Mouse (Mus musculus): Measurements from ENCODE around the gene Elovl6. TPM values are rescaled to one million over a fixed set of nuclear protein-coding genes. Genes with fewer than 3 reads are reported as not detected.

The Elovl6 gene
- polyA plus RNA-seq, 1 experiment from 2014 or later = 28.3 TPM

DNA sequence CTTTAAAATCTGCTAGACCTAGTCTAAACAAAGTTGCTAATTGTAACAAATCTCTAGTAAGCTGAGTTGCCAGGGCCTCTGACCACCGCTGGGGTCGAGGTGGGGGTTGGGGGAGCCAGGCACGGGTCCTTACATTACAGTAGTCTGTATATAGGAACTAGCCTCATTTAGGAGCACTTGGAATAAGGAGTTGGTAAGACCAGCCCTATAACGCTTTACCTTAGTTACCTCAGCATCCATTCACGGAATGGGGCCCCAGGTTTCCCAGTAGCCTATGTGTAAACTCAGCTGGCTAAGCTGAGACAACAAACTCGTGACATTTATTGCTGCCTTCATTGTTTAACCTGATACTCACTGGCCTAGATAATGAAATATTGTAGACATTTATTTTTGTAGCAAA, 3.3 kb downstream of the Elovl6 start:
- 37% methylated on average over 6 of the region's 6 CpGs for WGBS
- no peak for DNase-seq (ENCODE audit: low spot score)

DNA sequence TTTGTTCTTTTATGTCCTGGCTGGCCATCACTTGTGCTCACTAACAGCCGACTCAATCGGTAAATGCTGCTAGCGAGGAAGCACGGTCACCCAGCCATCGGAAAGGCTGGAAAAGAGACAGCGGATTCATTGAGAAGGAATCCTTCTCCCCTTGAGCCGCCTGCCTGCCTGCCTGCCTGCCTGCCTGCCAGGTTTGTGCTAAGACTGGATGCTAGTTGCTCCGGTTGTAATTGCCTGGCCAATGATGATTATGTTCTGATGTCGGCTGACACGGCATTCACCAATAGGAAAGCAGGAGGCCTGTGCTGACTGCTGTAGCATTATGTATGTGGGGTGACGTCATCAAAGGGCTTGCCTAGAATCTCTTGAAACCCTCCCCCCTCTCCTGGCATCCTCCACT, 4.0 kb downstream of the Elovl6 start:
- H3K27me3 ChIP-seq (replicated peaks; ENCODE audit: control insufficient read depth, insufficient read depth, low read length) = no peaks in the 10 kb centered on the region
- WGBS = 5% methylated on average over 11 of the region's 11 CpGs
- peaks cover 22% of the 10 kb centered on the region for H3K4me1 ChIP-seq (replicated peaks; ENCODE audit: control insufficient read depth, insufficient read depth, low read length)
- H3K9ac ChIP-seq (ENCODE audit: low read depth, low read length) = peak overlapping the region; percentile 56
- ATAC-seq (replicated peaks; ENCODE audit: low FRiP score) (peak; percentile 87), DNase-seq (ENCODE audit: low spot score) (peak; percentile 74)
- no peaks in the 10 kb centered on the region; the same call in 1 of the 2 replicates for H3K36me3 ChIP-seq (ENCODE audit: control insufficient read depth, insufficient read depth, low read length)
- H3K4me3 ChIP-seq (ENCODE audit: low read depth, low read length) = peak overlapping the region; percentile 37
- peak overlapping the region; percentile 85 for H3K4me2 ChIP-seq
- H3K27ac ChIP-seq (ENCODE audit: low read depth, low read length) = peak overlapping the region; percentile 63
- H3K9me3 ChIP-seq (ENCODE audit: control insufficient read depth, low read length) = no peaks in the 10 kb centered on the region

More for the DNA sequence above, 3.3 kb downstream of the Elovl6 start:
- no peaks in the 10 kb centered on the region for H3K27me3 ChIP-seq (replicated peaks; ENCODE audit: control insufficient read depth, insufficient read depth, low read length)
- peak overlapping the region; percentile 37; the same call in 1 of the 2 replicates for H3K4me3 ChIP-seq (ENCODE audit: low read depth, low read length)
- no peaks in the 10 kb centered on the region; the same call in 1 of the 2 replicates for H3K36me3 ChIP-seq (ENCODE audit: control insufficient read depth, insufficient read depth, low read length)
- no peaks in the 10 kb centered on the region for H3K9me3 ChIP-seq (ENCODE audit: control insufficient read depth, low read length)
- H3K4me1 ChIP-seq (replicated peaks; ENCODE audit: control insufficient read depth, insufficient read depth, low read length) = peaks cover 22% of the 10 kb centered on the region
- H3K9ac ChIP-seq (ENCODE audit: low read depth, low read length) = no peak overlapping the region
- H3K27ac ChIP-seq (ENCODE audit: low read depth, low read length) = peak overlapping the region; percentile 63; the same call in 1 of the 2 replicates
- peak overlapping the region; percentile 85 for H3K4me2 ChIP-seq
- no peak for ATAC-seq (replicated peaks; ENCODE audit: low FRiP score)

DNA sequence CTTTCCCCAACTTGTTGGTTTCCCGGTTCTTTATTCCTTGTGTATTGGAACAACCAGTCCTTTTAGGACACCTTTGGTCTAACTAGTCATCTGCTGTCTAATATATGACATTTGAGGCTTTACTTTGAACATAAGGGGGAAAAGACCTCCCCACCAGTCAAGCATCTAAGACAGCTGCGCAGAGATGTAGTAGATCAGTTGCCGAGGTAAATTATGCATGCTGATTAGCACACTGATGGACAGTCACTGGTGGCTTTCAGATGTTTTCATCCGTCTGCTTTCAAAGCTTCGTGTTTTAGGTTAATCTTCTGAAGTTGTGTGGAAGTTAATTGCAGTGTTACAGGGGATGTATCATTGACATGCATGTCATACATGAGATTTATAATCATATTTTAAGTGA, 5.8 kb downstream of the Elovl6 start:
- DNase-seq (ENCODE audit: low spot score) = no peak
- Histone ChIP-seq H3K9ac (ENCODE audit: low read depth, low read length) (no peak overlapping the region), H3K4me2 (no peak overlapping the region), H3K27ac (ENCODE audit: low read depth, low read length) (no peak overlapping the region), H3K27me3 (replicated peaks; ENCODE audit: control insufficient read depth, insufficient read depth, low read length) (no peaks in the 10 kb centered on the region), H3K4me3 (ENCODE audit: low read depth, low read length) (no peak overlapping the region), H3K9me3 (ENCODE audit: control insufficient read depth, low read length) (no peaks in the 10 kb centered on the region), H3K4me1 (replicated peaks; ENCODE audit: control insufficient read depth, insufficient read depth, low read length) (peaks cover 18% of the 10 kb centered on the region), H3K36me3 (ENCODE audit: control insufficient read depth, insufficient read depth, low read length) (peaks cover 4% of the 10 kb centered on the region)
- no peak for ATAC-seq (replicated peaks; ENCODE audit: low FRiP score)
- 86% methylated on average over 5 of the region's 5 CpGs for WGBS

DNA sequence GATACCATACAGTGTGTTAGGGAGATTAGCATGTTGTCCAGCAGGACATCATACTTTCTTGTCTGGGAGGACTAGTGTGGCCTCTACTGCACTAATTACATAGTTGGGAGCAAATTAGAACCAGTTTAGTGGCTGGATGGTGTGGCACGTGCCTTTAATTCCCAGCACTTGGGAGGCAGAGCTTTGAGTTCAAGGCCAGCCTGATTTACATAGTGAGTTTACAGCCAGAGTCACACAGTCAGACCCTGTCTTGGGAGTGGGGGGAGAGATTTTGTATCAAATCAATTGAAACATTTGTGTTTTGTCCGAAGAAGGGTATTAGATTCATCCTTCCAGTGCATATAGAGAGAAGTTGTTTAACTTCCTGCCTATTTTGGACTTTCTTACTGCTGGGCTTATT, 8.7 kb downstream of the Elovl6 start:
- Histone ChIP-seq H3K36me3 (ENCODE audit: control insufficient read depth, insufficient read depth, low read length) (peaks cover 8% of the 10 kb centered on the region), H3K4me1 (replicated peaks; ENCODE audit: control insufficient read depth, insufficient read depth, low read length) (peaks cover 6% of the 10 kb centered on the region), H3K9me3 (ENCODE audit: control insufficient read depth, low read length) (no peaks in the 10 kb centered on the region; the same call in 1 of the 2 replicates), H3K27ac (ENCODE audit: low read depth, low read length) (no peak overlapping the region), H3K9ac (ENCODE audit: low read depth, low read length) (no peak overlapping the region), H3K4me3 (ENCODE audit: low read depth, low read length) (no peak overlapping the region), H3K4me2 (no peak overlapping the region), H3K27me3 (replicated peaks; ENCODE audit: control insufficient read depth, insufficient read depth, low read length) (no peaks in the 10 kb centered on the region)
- DNase-seq (ENCODE audit: low spot score) (no peak), ATAC-seq (replicated peaks; ENCODE audit: low FRiP score) (no peak)
- 92% methylated on average over 2 of the region's 2 CpGs for WGBS

DNA sequence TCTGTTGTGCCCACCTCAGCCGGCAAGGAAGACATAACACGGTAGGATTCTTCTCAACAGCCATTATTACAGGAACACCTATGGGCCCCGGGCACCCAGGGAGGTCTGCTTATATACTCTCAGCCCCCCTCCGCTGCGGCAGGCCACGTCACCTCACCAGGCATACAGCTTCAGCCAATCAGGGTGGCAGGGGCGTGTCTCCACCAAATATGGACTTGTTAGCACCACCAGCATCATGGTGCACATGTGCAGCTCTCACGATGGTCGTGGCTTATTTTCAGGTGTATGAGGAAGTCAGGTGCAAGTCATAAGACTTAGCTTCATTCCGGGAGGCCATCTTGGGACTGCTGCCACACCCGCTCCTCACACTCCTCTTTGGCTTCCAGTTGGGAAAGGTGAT, 9.3 kb downstream of the Elovl6 start:
- H3K4me2 ChIP-seq = no peak overlapping the region
- WGBS = 97% methylated on average over 11 of the region's 11 CpGs
- ATAC-seq (replicated peaks; ENCODE audit: low FRiP score) (no peak), DNase-seq (ENCODE audit: low spot score) (no peak)
- no peak overlapping the region for H3K9ac ChIP-seq (ENCODE audit: low read depth, low read length)
- H3K4me1 ChIP-seq (replicated peaks; ENCODE audit: control insufficient read depth, insufficient read depth, low read length) = peaks cover 5% of the 10 kb centered on the region
- peaks cover 8% of the 10 kb centered on the region for H3K36me3 ChIP-seq (ENCODE audit: control insufficient read depth, insufficient read depth, low read length)
- no peak overlapping the region for H3K27ac ChIP-seq (ENCODE audit: low read depth, low read length)
- no peaks in the 10 kb centered on the region for H3K27me3 ChIP-seq (replicated peaks; ENCODE audit: control insufficient read depth, insufficient read depth, low read length)
- H3K9me3 ChIP-seq (ENCODE audit: control insufficient read depth, low read length) = no peaks in the 10 kb centered on the region; the same call in 1 of the 2 replicates
- no peak overlapping the region for H3K4me3 ChIP-seq (ENCODE audit: low read depth, low read length)

DNA sequence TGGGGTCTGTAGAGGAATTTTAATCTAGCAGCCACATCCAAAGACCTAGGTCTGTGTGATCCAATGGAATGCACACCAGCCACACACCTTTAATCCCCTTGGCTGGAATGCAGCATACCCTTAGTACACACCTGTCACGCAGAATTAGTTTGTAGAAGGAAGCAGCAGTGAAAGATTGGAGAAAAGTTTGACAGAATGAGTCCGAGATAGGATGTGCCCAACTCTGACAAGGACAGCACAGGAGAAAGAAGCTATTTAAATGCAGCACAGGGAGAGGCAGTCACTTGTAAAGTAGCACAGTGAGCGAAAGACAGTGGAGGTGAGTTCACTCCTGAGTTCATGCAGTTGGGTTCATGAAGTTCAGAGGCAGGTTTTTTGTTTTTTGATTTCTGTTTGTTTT, 11.2 kb downstream of the Elovl6 start:
- ATAC-seq (replicated peaks; ENCODE audit: low FRiP score) = no peak
- H3K4me2 ChIP-seq = no peak overlapping the region
- peaks cover 8% of the 10 kb centered on the region for H3K36me3 ChIP-seq (ENCODE audit: control insufficient read depth, insufficient read depth, low read length)
- DNase-seq (ENCODE audit: low spot score) = no peak
- no peak overlapping the region for H3K4me3 ChIP-seq (ENCODE audit: low read depth, low read length)
- H3K4me1 ChIP-seq (replicated peaks; ENCODE audit: control insufficient read depth, insufficient read depth, low read length) = peaks cover 3% of the 10 kb centered on the region; the same call in 1 of the 2 replicates
- H3K27me3 ChIP-seq (replicated peaks; ENCODE audit: control insufficient read depth, insufficient read depth, low read length) = no peaks in the 10 kb centered on the region
- H3K9ac ChIP-seq (ENCODE audit: low read depth, low read length) = no peak overlapping the region
- no peaks in the 10 kb centered on the region; the same call in 1 of the 2 replicates for H3K9me3 ChIP-seq (ENCODE audit: control insufficient read depth, low read length)
- 89% methylated on average over 3 of the region's 3 CpGs for WGBS
- H3K27ac ChIP-seq (ENCODE audit: low read depth, low read length) = no peak overlapping the region

DNA sequence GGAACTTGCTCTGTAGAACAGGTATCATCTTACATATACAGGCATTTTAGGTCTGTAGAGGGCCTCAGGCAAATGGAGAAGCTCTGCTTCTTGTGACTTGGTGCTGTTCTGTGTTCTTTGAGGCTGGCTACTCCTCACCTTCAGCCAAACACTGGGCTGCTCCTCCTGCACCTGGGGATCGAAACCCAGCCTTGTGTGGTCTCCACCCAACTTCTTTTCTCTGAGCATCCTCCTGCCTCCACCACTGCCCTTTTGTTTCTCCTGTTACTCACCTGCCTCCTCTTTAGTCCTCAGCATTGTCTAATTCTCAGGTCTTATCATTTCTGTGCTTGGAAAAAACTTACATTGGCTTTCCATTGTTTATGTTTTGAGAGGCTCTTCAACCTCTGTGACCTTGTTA, 12.1 kb downstream of the Elovl6 start:
- ATAC-seq (replicated peaks; ENCODE audit: low FRiP score) (no peak), DNase-seq (ENCODE audit: low spot score) (no peak)
- Histone ChIP-seq H3K36me3 (ENCODE audit: control insufficient read depth, insufficient read depth, low read length) (peaks cover 8% of the 10 kb centered on the region), H3K27me3 (replicated peaks; ENCODE audit: control insufficient read depth, insufficient read depth, low read length) (no peaks in the 10 kb centered on the region), H3K9ac (ENCODE audit: low read depth, low read length) (no peak overlapping the region), H3K9me3 (ENCODE audit: control insufficient read depth, low read length) (no peaks in the 10 kb centered on the region; the same call in 1 of the 2 replicates), H3K4me1 (replicated peaks; ENCODE audit: control insufficient read depth, insufficient read depth, low read length) (peaks cover 3% of the 10 kb centered on the region; the same call in 1 of the 2 replicates), H3K4me3 (ENCODE audit: low read depth, low read length) (no peak overlapping the region), H3K27ac (ENCODE audit: low read depth, low read length) (no peak overlapping the region), H3K4me2 (no peak overlapping the region)
- WGBS = 93% methylated on average over 1 of the region's 1 CpGs

DNA sequence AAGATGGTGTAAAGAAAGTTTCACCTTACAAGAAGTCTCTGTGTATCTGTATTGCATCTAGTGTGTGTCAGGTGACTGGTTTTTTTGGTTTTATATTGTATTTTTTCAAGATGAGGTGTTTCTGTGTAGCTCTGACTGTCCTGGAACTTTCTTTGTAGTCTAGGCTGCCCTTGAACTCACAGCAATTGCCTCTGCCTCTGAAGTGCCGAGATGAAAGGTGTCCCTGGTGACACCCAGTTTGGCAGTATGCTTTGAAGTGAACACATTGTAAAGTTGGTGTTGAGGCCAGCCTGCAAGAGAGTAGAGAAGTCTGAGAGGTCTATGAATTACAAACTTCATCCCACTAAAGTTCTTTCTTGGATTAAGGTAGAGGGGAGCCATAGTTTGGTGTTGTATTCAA, 13.1 kb downstream of the Elovl6 start:
- Histone ChIP-seq H3K9ac (ENCODE audit: low read depth, low read length) (no peak overlapping the region), H3K27me3 (replicated peaks; ENCODE audit: control insufficient read depth, insufficient read depth, low read length) (no peaks in the 10 kb centered on the region)
- 79% methylated on average over 1 of the region's 1 CpGs for WGBS

DNA sequence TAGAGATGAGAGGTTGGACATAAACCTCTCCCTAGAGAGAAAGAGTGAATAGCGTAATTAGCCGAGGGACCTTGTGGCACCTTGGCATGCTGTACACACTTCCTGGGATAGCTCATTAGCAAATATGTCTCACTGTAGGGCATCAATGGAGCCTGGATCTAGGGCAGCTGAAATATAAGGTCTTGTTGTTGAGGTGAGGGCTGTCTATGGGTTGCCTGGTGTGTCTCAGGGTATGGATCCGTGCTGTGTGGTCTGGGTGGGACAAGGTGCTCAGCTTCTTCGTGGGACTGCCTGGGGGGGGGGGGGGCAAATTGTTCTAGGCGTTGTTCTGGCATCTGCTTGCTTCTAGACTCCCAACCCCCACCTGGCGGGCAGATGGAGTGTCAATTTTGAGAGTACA, 13.6 kb downstream of the Elovl6 start:
- Histone ChIP-seq H3K36me3 (ENCODE audit: control insufficient read depth, insufficient read depth, low read length) (peaks cover 8% of the 10 kb centered on the region), H3K27me3 (replicated peaks; ENCODE audit: control insufficient read depth, insufficient read depth, low read length) (no peaks in the 10 kb centered on the region), H3K4me2 (no peak overlapping the region), H3K4me3 (ENCODE audit: low read depth, low read length) (no peak overlapping the region), H3K4me1 (replicated peaks; ENCODE audit: control insufficient read depth, insufficient read depth, low read length) (peaks cover 9% of the 10 kb centered on the region), H3K9ac (ENCODE audit: low read depth, low read length) (no peak overlapping the region), H3K9me3 (ENCODE audit: control insufficient read depth, low read length) (no peaks in the 10 kb centered on the region; the same call in 1 of the 2 replicates), H3K27ac (ENCODE audit: low read depth, low read length) (no peak overlapping the region)
- DNase-seq (ENCODE audit: low spot score) = no peak
- ATAC-seq (replicated peaks; ENCODE audit: low FRiP score) = no peak
- 82% methylated on average over 6 of the region's 6 CpGs for WGBS

More for the DNA sequence above, 13.1 kb downstream of the Elovl6 start:
- ATAC-seq (replicated peaks; ENCODE audit: low FRiP score) (no peak), DNase-seq (ENCODE audit: low spot score) (no peak)
- Histone ChIP-seq H3K4me2 (no peak overlapping the region), H3K4me3 (ENCODE audit: low read depth, low read length) (no peak overlapping the region), H3K36me3 (ENCODE audit: control insufficient read depth, insufficient read depth, low read length) (peaks cover 8% of the 10 kb centered on the region), H3K27ac (ENCODE audit: low read depth, low read length) (no peak overlapping the region), H3K4me1 (replicated peaks; ENCODE audit: control insufficient read depth, insufficient read depth, low read length) (peaks cover 9% of the 10 kb centered on the region), H3K9me3 (ENCODE audit: control insufficient read depth, low read length) (no peaks in the 10 kb centered on the region; the same call in 1 of the 2 replicates)
